Mouse (Mus musculus) CH12.LX (cell line): ENCODE results near the gene Esr2. TPM values are rescaled to one million over a fixed set of nuclear protein-coding genes. Genes with fewer than 3 reads are reported as not detected.

Source experiments
- DNase-seq: peaks from one replicate; pipeline ENCODE4 v3.0.0-alpha.2; 2013; ENCODE audit errors: extremely low read depth
- H3K27ac ChIP-seq: 2 replicates; pipeline ENCODE4 v1.5.1; 2012; ENCODE audit warnings: low read depth, mild to moderate bottlenecking, control low read depth, moderate library complexity; ENCODE audit not compliant: insufficient read depth
- H3K27me3 ChIP-seq: replicated peaks from 2 replicates; pipeline ENCODE3; 2012; ENCODE audit warnings: inconsistent platforms
- H3K36me3 ChIP-seq, 2 experiments: replicated peaks in 1 of 2; 2 replicates each; pipeline versions ENCODE3 to v1.6.1; 2012; ENCODE audit warnings: inconsistent platforms in 1 of 2, low read length in 1 of 2, mild to moderate bottlenecking in 1 of 2, mixed read lengths in 1 of 2, moderate library complexity in 1 of 2; ENCODE audit not compliant: control insufficient read depth in 1 of 2, insufficient read depth in 1 of 2
- H3K4me1 ChIP-seq, 2 experiments: 2 replicates each; pipeline ENCODE4 v1.6.1; 2012; ENCODE audit warnings: inconsistent platforms in 1 of 2, moderate library complexity in 1 of 2; ENCODE audit not compliant: insufficient read depth in 2 of 2, control insufficient read depth in 1 of 2
- H3K4me2 ChIP-seq: 2 replicates; pipeline ENCODE4 v1.6.1; 2012; ENCODE audit warnings: low read depth, mild to moderate bottlenecking, control low read depth; ENCODE audit not compliant: poor library complexity, insufficient read depth, severe bottlenecking
- H3K4me3 ChIP-seq, 3 experiments: fragments of 150-350 bp in 1 of 3; sonication (generic) in 1 of 3; replicated peaks in 1 of 3; 2 replicates each; pipeline versions ENCODE3 to v1.5.1; 2011 to 2012; ENCODE audit warnings: low read depth in 2 of 3, low read length in 2 of 3, mild to moderate bottlenecking in 2 of 3, moderate library complexity in 2 of 3, control low read depth in 1 of 3, improper control_type of control experiment in 1 of 3, inconsistent platforms in 1 of 3, mixed read lengths in 1 of 3; ENCODE audit not compliant: poor library complexity in 1 of 3
- H3K79me2 ChIP-seq: replicated peaks from 2 replicates; pipeline ENCODE4 v1.6.1; 2012; ENCODE audit warnings: mild to moderate bottlenecking, moderate library complexity; ENCODE audit not compliant: control insufficient read depth, poor library complexity, insufficient read depth, severe bottlenecking; ENCODE audit errors: extremely low read depth
- H3K9ac ChIP-seq: 2 replicates; pipeline ENCODE4 v1.6.1; 2012; ENCODE audit warnings: low read depth, mild to moderate bottlenecking, control low read depth, moderate library complexity; ENCODE audit not compliant: insufficient read depth
- H3K9me3 ChIP-seq: replicated peaks from 2 replicates; pipeline ENCODE3; 2012; ENCODE audit warnings: low read length, inconsistent platforms, mixed read lengths
- CHD1 ChIP-seq: IDR thresholded peaks from 2 replicates; pipeline ENCODE4 v1.6.1; 2012; ENCODE audit warnings: low read depth, low read length, improper control_type of control experiment, inconsistent platforms
- E2F4 ChIP-seq: IDR thresholded peaks from 2 replicates; pipeline ENCODE4 v1.6.1; 2011; ENCODE audit warnings: low read depth, low read length, improper control_type of control experiment; ENCODE audit not compliant: insufficient replicate concordance
- ELF1 ChIP-seq: IDR thresholded peaks from 2 replicates; pipeline ENCODE4 v1.6.1; 2014; ENCODE audit warnings: low read depth, mild to moderate bottlenecking, inconsistent platforms, low read length, improper control_type of control experiment
- GABPA ChIP-seq: IDR thresholded peaks from 2 replicates; pipeline ENCODE4 v1.6.1; 2012; ENCODE audit warnings: low read depth, low read length, improper control_type of control experiment, inconsistent platforms; ENCODE audit not compliant: insufficient replicate concordance
- HCFC1 ChIP-seq: IDR thresholded peaks from 2 replicates; pipeline ENCODE4 v1.6.1; 2012; ENCODE audit warnings: low read depth, mild to moderate bottlenecking, inconsistent platforms, low read length, improper control_type of control experiment
- IRF4 ChIP-seq: IDR thresholded peaks from 2 replicates; pipeline ENCODE4 v1.6.1; 2014; ENCODE audit warnings: low read depth, mild to moderate bottlenecking, inconsistent platforms, low read length, improper control_type of control experiment
- MXI1 ChIP-seq: IDR thresholded peaks from 2 replicates; pipeline ENCODE4 v1.6.1; 2011; ENCODE audit warnings: mild to moderate bottlenecking, low read depth, low read length, improper control_type of control experiment
- NELFE ChIP-seq: IDR thresholded peaks from 2 replicates; pipeline ENCODE4 v1.6.1; 2011; ENCODE audit warnings: low read depth, low read length, improper control_type of control experiment
- PAX5 ChIP-seq: IDR thresholded peaks from 2 replicates; pipeline ENCODE4 v1.6.1; 2012; ENCODE audit warnings: low read length, inconsistent platforms, mixed read lengths
- POLR2A ChIP-seq: IDR thresholded peaks from 2 replicates; pipeline ENCODE4 v1.6.1; 2011; ENCODE audit warnings: low read depth, mild to moderate bottlenecking, improper control_type of control experiment, low read length
- RAD21 ChIP-seq: IDR thresholded peaks from 2 replicates; pipeline ENCODE4 v1.6.1; 2011; ENCODE audit warnings: low read depth, mild to moderate bottlenecking, low read length, improper control_type of control experiment, moderate library complexity
- SIN3A ChIP-seq: IDR thresholded peaks from 2 replicates; pipeline ENCODE4 v1.6.1; 2012; ENCODE audit warnings: low read length, improper control_type of control experiment, inconsistent platforms
- TCF12 ChIP-seq: IDR thresholded peaks from 2 replicates; pipeline ENCODE4 v1.6.1; 2014; ENCODE audit warnings: low read depth, mild to moderate bottlenecking, inconsistent platforms, low read length, improper control_type of control experiment
- dilution Hi-C: fragments of 300-500 bp; cut with MboI; formaldehyde crosslinking; loops from 2 replicates; pipeline ENCODE4 v1.14.3; 2020; ENCODE audit warnings: low sequenced_read_pairs; ENCODE audit not compliant: extremely low pct_unique_long_range_greater_than_20kb, extremely low pct_ligation_motif_present
- in situ Hi-C: fragments of 300-500 bp; cut with MboI; formaldehyde crosslinking; loops from 3 replicates; pipeline ENCODE4 v1.14.3; 2019; ENCODE audit warnings: low sequenced_read_pairs, low pct_ligation_motif_present, low pct_unique_long_range_greater_than_20kb, mixed read lengths
- polyA plus RNA-seq: library from polyadenylated mRNA; unstranded; fragments of >175 nt; gene quantifications from 2 replicates; pipeline ENCODE4 v1.2.1, GENCODE M21; 2012; ENCODE audit warnings: low read depth; ENCODE audit not compliant: insufficient read length
- total RNA-seq, 2 experiments: library from RNA; depleted of rRNA; stranded (reverse); fragments of 300-350 nt in 1 of 2; fragments of >200 nt in 1 of 2; gene quantifications; 2 replicates each; pipeline ENCODE4 v1.2.3; 2012 to 2014

Gene Esr2
- total and polyA plus RNA-seq, 3 experiments, result 0.04 TPM; not detected in 2

- H3K4me2 ChIP-seq, result no peak overlapping the region
- in situ Hi-C loops, result no loop called here
Measured at GRCm38 (mm10) chr12:76071935-76072849, 104.9 kb downstream of the Esr2 start.

More at GRCm38 (mm10) chr12:76071935-76072849, 104.9 kb downstream of the Esr2 start:
- no peak overlapping the region for H3K9ac ChIP-seq
- no peak overlapping the region for H3K4me3 ChIP-seq
- TF ChIP-seq HCFC1, result no peak
- no peak for TF ChIP-seq RAD21
- no peak for TF ChIP-seq MXI1
- no peak for TF ChIP-seq CHD1
- no peak for TF ChIP-seq ELF1
- TF ChIP-seq POLR2A, result no peak
- no peak for TF ChIP-seq GABPA
- no peak for TF ChIP-seq PAX5
- no peak for TF ChIP-seq IRF4
- TF ChIP-seq TCF12, result no peak
- no peak for TF ChIP-seq SIN3A
- no peak for TF ChIP-seq E2F4
- no peak for TF ChIP-seq NELFE
- TF ChIP-seq, all 38 proteins: peak for 0
- Histone ChIP-seq H3K4me1 (peaks cover 8 to 10% of the 10 kb centered on the region in 2 experiments; a peak in 3 of 4 replicates), H3K9me3 (no peaks in the 10 kb centered on the region), H3K36me3 (peaks cover 0 to 7% of the 10 kb centered on the region in 2 experiments), H3K27ac (no peak overlapping the region), H3K79me2 (no peaks in the 10 kb centered on the region), H3K27me3 (no peaks in the 10 kb centered on the region)
- dilution Hi-C loops, result no loop called here
- DNase-seq, result no peak

Other genes with a start within 250 kb of the Esr2 start
- 0.25 and 0.42 TPM in 2 replicates for gene Tex21, start 69.5 kb upstream of the Esr2 start, total RNA-seq (2012; rRNA removed)
- 0.11 TPM in 1 of 2 replicates, not detected in the other for gene Tex21, start 69.5 kb upstream of the Esr2 start, total RNA-seq (2014; rRNA removed)
- 0.15 and 0.29 TPM in 2 replicates for gene Tex21, start 69.5 kb upstream of the Esr2 start, polyA plus RNA-seq
- 110 and 144 TPM in 2 replicates for gene Mthfd1, start 78.0 kb upstream of the Esr2 start, total RNA-seq (2012; rRNA removed)
- 112 and 126 TPM in 2 replicates for gene Mthfd1, start 78.0 kb upstream of the Esr2 start, total RNA-seq (2014; rRNA removed)
- gene Mthfd1, start 78.0 kb upstream of the Esr2 start, polyA plus RNA-seq, result 133 and 140 TPM in 2 replicates
- 0.38 and 0.67 TPM in 2 replicates for gene Akap5, start 147.6 kb upstream of the Esr2 start, total RNA-seq (2012; rRNA removed)
- gene Akap5, start 147.6 kb upstream of the Esr2 start, total RNA-seq (2014; rRNA removed), result 0.27 and 0.32 TPM in 2 replicates
- gene Akap5, start 147.6 kb upstream of the Esr2 start, polyA plus RNA-seq, result 0.76 and 0.89 TPM in 2 replicates
- 7.3 TPM in 2 replicates for gene Zbtb25, start 192.3 kb upstream of the Esr2 start, total RNA-seq (2012; rRNA removed)
- 6.6 and 7.2 TPM in 2 replicates for gene Zbtb25, start 192.3 kb upstream of the Esr2 start, total RNA-seq (2014; rRNA removed)
- 8.5 and 18.7 TPM in 2 replicates for gene Zbtb25, start 192.3 kb upstream of the Esr2 start, polyA plus RNA-seq
- gene Zbtb1, start 193.0 kb upstream of the Esr2 start, total RNA-seq (2012; rRNA removed), result 6.4 and 7.5 TPM in 2 replicates
- gene Zbtb1, start 193.0 kb upstream of the Esr2 start, total RNA-seq (2014; rRNA removed), result 22.0 and 24.9 TPM in 2 replicates
- 16.0 and 17.1 TPM in 2 replicates for gene Zbtb1, start 193.0 kb upstream of the Esr2 start, polyA plus RNA-seq
- gene Hspa2, start 226.9 kb upstream of the Esr2 start, total RNA-seq (2012; rRNA removed), result 4.7 and 5.3 TPM in 2 replicates
- gene Hspa2, start 226.9 kb upstream of the Esr2 start, total RNA-seq (2014; rRNA removed), result 3.4 and 3.6 TPM in 2 replicates
- 3.4 and 3.8 TPM in 2 replicates for gene Hspa2, start 226.9 kb upstream of the Esr2 start, polyA plus RNA-seq
- gene Ppp1r36, start 240.3 kb upstream of the Esr2 start, total RNA-seq (2012; rRNA removed), result not detected in 2 replicates
- not detected in 2 replicates for gene Ppp1r36, start 240.3 kb upstream of the Esr2 start, total RNA-seq (2014; rRNA removed)
- gene Ppp1r36, start 240.3 kb upstream of the Esr2 start, polyA plus RNA-seq, result not detected in 2 replicates